Mouse (Mus musculus): Measurements from ENCODE around the gene Pam. TPM values are rescaled to one million over a fixed set of nuclear protein-coding genes. Genes with fewer than 3 reads are reported as not detected.

Gene Pam
- total RNA-seq, 4 experiments from 2014 or later = 632 to 807 (median 708) TPM

DNA sequence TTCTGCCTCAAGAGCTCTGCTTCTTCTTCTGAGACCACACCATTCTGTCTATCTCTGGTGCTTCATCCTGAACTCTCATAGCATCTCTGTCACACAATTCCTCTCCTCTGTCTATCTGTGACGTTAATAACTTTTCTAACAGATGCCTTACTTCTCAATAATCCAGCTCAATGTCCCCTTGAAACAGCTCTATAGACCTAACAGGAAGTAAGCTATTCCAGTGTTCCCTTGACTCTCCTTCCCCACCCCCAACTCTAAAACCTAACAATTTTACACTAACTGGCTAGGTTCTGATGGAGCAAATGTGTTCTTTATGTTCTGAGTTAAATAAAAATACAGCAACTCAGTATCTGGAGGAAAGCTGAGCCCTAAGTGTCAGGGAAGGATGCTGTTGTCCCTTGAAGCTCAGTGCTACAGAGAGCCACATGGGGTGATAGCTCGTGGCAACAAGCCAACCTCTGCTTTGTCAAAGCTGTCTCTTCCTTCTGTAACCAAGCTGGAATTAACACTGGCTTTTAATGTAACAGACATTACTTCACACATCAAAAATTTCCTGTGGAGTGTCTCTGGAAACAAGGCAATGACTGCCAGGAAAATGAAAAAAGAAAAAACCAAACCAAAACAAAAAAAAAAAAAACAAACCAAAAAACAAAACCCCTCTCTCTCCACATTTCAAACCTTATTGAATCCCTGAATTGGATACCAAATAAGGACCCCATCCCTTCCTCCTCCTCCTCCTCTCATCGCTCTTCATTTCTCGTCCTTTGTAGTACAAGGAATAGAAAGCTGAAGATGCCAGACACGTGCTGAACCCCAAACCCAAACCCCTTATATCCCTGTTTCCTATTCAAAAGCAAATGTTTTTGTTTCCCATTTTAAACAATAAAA lies 261.7 kb downstream of the Pam start:
- DNase-seq (ENCODE audit: low spot score) = peak; percentile 56

DNA sequence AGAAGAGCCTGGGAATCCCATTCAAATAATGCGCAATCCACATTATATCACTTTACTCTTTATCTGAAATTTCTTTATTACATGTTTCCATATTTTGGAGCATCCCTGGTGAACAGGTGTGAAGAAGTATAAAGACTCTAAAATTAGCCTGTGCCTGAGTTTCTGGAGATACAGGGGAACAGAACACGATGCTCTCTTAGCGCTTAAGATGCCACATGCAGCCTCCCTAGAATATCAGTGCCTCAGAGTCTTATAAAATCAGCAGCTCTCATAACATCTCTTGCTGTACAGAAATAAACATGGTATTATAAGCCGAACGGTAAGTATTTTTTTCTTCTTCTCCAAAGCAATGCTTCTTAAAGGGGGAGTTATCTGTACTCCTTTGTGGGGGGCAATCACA lies 267.4 kb downstream of the Pam start:
- DNase-seq (ENCODE audit: low spot score) = no peak

DNA sequence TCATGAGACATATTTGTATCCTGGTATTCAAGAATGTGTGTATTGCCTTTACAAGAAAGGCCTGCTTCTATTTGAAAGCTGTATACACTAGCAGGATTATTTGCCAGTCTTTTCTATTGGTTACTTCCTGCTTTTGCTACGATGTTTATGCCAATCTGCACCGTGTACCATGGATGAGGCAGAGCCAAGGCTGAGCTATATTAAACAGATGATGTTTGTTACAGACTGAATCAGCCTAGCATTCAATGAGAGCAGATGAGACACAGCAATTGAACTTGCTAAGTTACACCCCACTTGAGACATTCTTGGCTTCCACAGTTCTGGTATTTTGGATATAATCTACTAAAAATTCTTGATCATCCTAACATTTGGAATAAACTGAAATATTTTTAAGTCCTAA lies 267.9 kb downstream of the Pam start:
- DNase-seq (ENCODE audit: low spot score) = no peak

DNA sequence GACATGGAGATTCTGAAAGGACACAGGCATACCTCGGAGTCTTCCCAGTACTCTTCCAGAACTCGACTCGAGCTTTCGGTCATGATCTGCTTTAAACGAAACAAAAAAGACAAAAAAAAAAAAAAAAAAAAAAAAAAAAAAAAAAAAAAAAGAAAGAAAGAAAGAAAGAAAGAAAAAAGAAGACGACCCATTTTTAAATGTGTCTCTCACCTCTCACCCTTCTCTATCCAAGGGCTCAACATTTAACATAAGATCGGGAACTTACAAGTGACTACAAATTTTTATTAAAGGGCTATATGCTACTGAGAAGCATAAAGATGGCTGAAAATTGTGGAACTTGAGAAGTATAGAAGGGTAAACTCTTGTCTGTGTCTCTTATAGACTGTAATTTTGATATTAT lies 272.5 kb downstream of the Pam start:
- DNase-seq (ENCODE audit: low spot score) = no peak

DNA sequence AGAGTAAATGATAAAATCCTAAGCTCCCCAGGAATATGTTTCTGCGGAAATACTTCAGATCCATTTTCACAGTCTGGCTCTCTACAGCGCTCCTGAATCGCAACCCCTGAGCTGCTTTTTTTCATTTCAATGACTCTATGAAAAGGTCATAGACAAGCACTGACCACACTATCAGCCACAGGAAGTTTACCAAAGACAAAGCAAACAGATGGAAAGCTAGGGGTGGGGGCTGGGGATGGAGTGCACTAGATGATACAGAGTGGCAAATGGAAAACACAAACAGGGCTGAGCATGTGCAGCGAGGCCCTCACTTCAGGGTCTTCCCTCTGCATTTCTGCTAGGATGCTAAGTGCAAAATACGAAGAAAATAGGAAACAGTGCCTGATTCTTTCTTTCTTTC lies 273.2 kb downstream of the Pam start:
- no peak for DNase-seq (ENCODE audit: low spot score)

DNA sequence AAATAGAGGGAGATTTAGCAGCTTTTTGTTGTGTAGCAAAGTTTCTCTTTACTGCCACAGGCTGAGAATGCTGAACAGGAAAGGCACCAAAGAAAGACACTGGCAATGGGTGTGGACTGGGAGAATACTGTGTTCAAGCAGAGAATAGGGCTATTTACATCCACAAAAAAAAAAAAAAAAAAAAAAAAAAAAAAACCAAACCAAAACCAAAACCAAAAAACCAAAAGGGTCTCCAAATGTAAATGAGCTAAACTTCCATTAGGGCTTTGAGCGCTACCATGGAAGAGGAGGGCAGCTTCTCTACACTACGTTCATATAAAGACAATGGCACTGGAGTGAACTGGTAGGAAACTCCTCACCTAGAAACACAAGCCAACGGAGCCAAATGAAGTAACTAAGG lies 274.2 kb downstream of the Pam start:
- no peak for DNase-seq (ENCODE audit: low spot score)

DNA sequence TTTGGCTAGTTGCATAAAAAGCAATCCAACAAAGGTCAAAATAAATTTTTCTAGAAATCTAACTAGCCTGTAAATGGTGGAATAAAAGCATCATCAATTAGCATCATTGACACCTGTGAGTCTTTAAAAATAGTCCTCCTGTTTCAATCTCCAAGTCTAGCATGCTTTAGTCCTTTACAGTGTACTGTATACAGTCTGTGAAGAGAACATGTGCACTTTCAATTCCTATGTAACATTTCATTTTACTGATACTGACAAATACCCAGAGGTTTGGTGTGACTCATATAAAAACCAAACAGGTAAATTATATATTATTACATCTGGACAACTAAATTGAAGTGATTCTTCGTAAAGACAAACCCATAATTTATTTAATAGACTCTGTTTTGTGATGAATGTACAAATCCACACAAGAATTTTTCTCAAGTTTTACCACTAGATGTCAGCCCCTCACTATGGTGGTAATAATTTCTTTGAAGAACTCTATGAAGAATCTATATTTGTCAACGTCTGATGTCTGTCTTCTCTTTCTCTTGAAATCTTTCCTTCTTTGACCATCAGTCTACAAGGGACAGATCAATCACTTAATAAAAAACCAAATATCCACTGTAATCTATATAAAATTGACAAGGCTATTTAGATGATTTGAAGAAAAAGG lies 286.1 kb downstream of the Pam start:
- peak; percentile 32 for DNase-seq (ENCODE audit: low spot score)

DNA sequence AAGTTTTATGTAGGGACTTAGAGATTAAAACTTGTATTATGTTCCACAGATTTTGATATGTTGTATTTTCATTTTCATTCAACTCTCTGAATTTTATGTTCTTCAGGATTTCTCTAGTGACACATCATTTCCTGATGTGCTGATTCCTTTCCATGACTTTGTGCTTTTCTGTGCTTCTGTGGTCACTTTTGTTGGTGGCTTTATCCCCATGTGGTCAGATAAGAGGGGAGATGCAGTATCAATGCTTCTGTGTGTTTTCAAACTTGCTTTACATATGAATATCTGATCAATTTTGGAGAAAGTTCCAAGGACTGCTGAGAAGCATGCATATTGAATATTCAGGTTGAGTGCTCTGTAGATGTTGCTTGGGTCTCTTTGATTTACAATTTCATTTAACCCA lies 290.9 kb downstream of the Pam start:
- no peak for DNase-seq (ENCODE audit: low spot score)

DNA sequence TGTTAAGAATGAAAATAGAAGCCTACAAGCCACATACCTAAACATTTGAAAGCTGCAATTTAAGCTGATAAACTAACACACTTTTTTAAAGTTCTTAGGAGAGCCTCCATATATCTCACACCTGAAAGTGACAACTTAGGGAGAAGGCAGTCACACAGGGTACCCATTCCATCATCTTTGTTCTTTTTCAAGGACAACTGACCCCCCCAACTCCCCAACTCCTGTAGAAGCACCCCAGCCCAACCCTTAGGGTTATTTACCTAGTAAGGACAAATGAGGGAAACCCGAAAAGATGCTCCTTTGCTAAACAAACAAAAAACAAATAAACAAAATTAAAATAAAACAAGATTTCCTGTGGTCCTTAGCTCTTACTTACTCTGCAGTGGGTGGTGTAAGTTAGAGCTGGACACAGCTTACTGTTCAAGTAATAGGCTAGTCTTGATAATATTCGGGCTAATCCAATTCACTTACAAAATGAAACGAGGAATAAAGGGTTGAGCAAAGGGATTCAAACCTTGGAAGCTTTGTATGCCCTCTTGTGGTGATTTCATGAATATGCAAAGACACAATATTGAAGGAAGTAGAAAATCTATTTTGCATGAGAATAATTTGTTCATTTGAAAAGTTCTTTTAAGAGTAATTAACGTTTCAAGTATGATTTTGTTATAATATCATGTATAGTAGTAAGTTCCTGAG lies 293.1 kb downstream of the Pam start:
- DNase-seq (ENCODE audit: low spot score) = no peak

DNA sequence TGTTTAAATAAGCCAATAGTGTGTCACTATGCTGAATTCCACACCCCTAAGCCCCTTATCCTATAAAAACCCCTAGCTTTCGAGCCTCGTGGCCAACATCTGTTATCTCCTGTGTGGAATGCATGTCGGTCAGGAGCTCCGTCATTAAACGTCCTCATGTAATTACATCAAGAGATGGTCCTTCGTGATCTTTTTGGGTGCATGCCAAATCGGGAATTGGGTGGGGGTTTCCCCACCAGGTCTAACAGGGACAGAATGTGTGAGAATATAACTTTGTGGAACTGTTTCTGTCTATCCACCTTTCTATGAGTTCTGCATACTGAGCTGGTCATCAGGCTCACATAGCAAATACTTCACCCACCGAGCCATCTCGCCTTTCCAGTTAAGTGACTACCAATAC lies 299.5 kb downstream of the Pam start:
- DNase-seq (ENCODE audit: low spot score) = no peak

DNA sequence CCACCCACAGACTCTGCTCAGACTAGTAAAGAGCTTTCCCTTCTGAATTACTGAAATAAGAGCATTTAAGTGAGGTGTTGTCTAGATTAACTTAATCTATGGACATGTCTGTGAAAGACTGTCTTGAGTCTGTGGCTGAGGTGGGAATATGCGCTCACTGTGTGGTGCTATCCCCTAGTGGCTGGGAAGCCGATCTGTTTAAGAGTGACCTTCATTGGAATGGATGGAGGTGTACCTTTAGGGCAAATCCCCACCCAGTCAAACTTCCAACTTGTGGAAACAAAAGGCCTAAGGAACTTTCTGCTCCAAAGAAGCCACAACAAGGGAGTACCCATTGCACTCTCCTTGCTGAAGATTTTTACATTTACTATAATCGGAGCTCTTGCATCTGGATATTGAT lies 301.3 kb downstream of the Pam start:
- DNase-seq (ENCODE audit: low spot score) = no peak

DNA sequence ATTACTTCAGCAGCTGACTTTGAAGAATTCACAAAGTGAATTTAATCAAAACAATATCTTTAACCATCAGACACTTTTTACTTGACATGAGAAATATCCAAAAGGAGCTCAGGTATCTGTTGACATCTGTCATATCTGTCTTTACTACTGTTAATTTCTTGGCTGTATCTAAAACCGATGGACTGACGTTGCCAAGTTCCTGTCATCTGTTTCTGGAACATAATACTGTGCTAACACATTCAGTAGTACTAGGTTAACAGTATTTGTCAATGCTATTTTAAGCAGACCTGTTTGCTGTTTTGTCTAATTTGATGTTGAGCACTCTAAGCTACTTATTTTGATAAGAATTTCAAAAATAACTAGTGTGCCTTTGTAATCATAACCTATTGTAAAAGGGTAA lies 307.0 kb downstream of the Pam start:
- peak; percentile 45 for DNase-seq (ENCODE audit: low spot score)

DNA sequence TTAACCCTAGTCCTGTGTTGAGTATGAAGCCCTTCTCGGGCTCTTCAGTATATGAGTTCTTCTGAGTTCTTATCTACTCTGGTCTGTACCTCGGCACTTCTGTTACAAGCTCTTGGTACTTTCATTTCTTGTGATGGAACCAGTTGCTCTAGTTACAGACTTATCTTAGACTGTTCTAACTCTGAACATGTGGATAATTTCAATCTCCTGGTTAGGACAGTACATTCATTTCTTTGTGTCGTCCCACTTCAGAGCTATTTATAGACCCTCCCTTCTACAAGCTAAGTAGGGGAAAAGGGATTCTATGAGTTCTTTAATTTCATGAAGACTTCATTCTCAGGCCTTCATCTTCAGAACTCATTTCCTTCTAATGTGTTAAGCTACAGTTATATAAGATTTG lies 307.8 kb downstream of the Pam start:
- DNase-seq (ENCODE audit: low spot score) = peak; percentile 56

DNA sequence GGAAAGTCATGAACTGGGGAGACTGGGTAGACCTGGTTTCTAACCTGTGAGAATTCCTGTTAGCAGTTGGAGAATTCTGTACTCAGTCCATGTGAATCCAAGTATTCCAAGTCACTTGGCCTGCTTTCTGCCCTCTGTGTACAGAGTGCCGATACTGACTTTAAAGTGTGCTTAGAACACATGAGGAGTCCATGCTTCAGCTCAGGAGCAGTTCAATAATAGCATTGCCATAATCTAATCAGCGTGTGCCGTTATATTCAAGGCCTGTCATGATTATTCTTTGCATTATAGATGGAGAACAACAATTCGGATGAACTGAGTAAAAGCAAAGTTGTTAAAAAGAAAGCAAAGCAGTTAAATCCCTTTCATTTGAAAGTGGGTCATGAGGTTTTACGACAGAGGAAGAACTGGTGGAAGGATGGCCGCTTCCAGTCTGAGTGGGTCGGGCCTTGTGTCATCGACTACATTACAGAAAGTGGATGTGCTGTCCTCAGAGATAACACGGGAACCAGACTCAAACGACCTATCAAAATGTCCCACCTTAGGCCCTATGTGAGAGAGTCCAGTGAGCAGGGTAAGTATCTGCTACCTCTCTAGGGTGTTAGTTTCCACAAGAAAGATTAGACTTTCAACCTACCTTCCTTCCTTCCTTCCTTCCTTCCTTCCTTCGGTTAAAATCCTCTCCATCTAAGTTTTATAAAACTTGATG lies 309.6 kb downstream of the Pam start:
- no peak for DNase-seq (ENCODE audit: low spot score)

DNA sequence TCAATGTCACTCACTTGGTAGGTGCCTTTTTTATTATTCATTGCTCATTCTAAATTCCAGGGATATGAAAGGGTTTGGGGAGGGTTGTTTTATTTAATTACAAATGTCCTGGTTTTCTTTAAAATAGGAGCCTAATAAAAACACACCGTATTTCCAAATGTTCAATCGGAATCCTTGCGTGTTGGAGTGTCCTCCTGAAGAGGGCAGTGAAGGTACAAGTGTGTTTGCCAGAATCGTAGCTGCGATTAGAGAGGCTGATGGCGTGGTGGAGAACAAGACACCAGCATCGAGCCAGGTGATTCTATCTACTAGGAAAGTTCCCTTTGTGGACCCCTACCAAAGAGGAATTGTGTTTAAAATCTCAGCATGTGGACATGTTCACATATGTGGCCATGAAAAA lies 310.5 kb downstream of the Pam start:
- no peak for DNase-seq (ENCODE audit: low spot score)

DNA sequence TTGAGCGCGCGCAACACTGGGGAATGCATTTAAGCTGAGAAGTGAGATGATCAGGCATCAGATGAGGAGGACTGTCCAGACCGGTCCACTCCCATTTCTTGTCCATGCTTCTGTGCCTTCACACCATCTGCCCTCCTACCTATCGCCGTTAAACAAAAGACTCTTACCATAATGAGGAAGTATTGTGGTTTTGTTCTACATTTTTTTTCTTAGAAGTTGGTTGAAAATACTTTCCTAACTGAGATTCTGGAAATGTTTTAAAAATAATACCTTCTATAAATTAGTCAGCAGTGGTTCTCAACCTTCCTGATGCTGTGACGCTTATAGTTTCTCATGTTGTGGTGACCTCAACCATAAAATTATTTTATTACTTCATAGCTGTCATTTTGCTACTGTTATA lies 313.8 kb downstream of the Pam start:
- DNase-seq (ENCODE audit: low spot score) = no peak

DNA sequence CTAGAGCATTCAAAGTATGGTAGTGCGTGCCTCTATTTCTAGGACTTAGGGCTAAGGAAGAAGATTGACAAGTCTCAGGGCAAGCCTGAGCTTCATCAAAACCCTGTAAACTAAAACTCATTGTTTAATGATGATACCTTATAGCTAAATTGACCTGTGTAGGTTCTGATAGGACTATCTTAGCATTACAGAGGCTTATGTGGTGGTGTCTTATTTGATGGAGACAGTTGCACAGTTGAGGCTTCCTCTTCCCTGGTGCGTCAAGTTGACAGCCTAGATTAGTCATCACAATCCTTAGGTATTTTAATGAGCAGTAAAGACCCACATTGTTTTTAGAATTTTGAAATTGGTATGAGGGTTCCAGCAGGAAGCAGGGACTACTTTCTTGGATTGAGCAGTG lies 321.5 kb downstream of the Pam start:
- DNase-seq (ENCODE audit: low spot score) = no peak

DNA sequence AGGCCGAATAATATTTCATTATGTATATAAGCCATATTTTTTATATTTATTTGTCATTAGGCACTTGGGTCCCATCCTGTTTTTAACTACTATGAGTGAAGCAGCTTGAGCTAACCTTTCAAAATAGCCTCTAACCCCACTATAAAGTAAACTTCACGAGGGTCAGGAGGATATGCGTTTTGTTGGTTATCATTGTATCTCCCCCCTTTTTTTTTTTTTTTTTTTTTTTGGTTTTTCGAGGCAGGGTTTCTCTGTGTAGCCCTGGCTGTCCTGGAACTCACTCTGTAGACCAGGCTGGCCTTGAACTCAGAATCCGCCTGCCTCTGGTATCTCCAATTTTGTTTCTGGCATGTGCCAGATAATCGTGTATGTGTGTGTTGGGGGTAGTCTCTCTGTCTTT lies 322.1 kb downstream of the Pam start:
- no peak for DNase-seq (ENCODE audit: low spot score)

DNA sequence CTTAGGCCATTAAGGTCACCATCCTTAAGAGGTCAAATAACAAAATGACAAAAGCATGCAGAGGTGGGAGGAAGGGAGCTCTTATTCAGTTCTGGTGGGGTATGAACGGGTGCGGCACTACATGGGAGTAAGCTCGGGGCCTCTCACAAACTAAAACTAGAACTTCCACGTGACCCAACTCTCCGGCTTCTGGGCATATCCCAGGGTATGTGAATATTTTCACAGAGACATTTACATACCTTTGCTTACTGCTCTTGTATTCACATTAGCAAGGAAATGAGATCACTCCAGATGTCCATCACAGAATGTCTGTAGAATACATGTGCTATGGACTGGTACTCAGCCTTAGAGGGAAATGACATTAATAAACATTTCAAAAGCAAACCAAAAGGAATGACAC lies 323.7 kb downstream of the Pam start:
- DNase-seq (ENCODE audit: low spot score) = no peak

DNA sequence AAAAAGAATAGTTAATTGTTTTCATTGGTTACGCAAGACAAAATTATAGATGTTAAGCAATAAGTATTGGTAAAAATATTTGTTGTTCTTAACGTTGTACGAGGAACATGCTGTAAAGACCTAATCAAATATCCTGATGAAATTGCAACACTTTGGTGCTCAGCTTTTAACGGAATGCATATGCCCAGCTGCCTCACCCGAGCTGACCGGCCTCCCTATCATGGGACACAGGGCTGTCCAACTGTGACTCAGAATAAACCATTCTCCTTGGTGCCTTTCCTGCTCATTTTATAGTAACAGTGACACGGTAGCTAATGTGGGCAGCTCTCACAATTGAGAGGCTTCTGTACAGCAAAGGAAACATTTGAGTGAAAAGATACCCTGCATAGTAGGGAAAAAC lies 324.3 kb downstream of the Pam start:
- DNase-seq (ENCODE audit: low spot score) = peak; percentile 35

DNA sequence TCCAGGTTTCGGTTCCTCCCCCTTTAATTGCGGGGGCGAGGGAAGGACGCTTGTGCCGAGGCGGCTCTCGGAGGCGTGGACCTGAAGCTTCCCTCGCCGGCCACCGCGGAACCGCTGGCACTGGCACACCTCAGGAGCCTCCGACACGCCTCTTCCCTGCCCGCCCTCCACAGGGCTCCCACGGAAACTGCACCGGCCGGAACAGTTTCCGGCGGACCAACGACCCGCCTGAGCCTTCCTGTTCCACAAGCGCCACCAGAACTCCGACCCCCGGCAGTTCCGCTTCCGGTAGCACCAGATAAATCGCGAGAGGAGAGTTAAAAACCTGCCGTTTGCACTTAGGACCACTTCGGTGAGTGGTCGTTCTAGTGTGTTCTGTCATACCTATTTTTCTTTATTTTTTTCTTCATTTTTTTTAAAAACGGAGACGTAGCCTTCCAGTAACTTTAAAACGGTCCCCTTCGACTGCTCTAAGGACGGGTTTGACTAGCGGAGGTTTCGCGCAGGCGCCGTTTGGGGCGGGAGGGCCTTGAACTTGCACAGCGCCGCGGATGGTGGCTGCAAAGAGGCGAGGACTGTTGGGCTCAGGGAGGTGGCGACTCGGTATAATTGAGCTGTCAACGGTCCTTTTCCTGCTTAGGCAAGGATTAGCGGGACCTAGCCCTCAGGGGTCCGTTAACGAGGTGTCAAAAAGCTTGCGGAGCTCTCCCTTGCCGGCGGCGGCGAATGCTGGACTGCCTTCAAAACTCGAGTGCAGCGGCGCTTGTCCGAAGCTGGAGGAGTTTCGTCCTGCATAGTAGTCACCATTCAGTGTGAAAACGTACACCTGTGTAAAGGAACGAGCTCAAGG lies 325.3 kb downstream of the Pam start, which contains the start of the genes Gin1 and Ppip5k2:
Gin1 (plus strand) TSS at position 269 of the 850 bp plus-strand sequence.
Ppip5k2 (minus strand) TSS at position 508 of the 850 bp plus-strand sequence.
- DNase-seq (ENCODE audit: low spot score) = peak; percentile 94
